Mouse (Mus musculus): ENCODE data around the gene Llgl2. TPM values are rescaled to one million over a fixed set of nuclear protein-coding genes. Genes with fewer than 3 reads are reported as not detected.

Llgl2 gene
- polyA plus RNA-seq, 1 experiment from 2014 or later, result 6.2 TPM

- Histone ChIP-seq H3K4me2 (ENCODE audit: low read depth, severe bottlenecking) (no peak overlapping the region), H3K9ac (ENCODE audit: low read length) (no peak overlapping the region), H3K27ac (replicated peaks; ENCODE audit: low read depth, low read length) (no peak overlapping the region; the same call in 1 of the 2 replicates), H3K4me1 (ENCODE audit: control insufficient read depth, insufficient read depth, low read length) (peaks cover 9% of the 10 kb centered on the region), H3K27me3 (ENCODE audit: control insufficient read depth, insufficient read depth, low read length) (no peaks in the 10 kb centered on the region), H3K36me3 (ENCODE audit: control insufficient read depth, insufficient read depth, low read length) (peaks cover 2% of the 10 kb centered on the region; the same call in 1 of the 2 replicates), H3K4me3 (ENCODE audit: low read depth, low read length) (no peak overlapping the region), H3K9me3 (ENCODE audit: control insufficient read depth, low read length) (no peaks in the 10 kb centered on the region)
- WGBS, result 73% methylated on average over 11 of the region's 11 CpGs
- ATAC-seq (ENCODE audit: insufficient number of reproducible peaks, low FRiP score, low TSS enrichment, low read depth), result no peak
- DNase-seq (ENCODE audit: low spot score), result no peak
Observed at GRCm38 (mm10) chr11:115903384-115904230, 79.8 kb downstream of the Llgl2 start.

- WGBS, result 79% methylated on average over 8 of the region's 8 CpGs
- ATAC-seq (ENCODE audit: insufficient number of reproducible peaks, low FRiP score, low TSS enrichment, low read depth), result no peak
- no peak overlapping the region for H3K4me3 ChIP-seq (ENCODE audit: low read depth, low read length)
- peaks cover 9% of the 10 kb centered on the region for H3K4me1 ChIP-seq (ENCODE audit: control insufficient read depth, insufficient read depth, low read length)
- no peak overlapping the region for H3K4me2 ChIP-seq (ENCODE audit: low read depth, severe bottlenecking)
- H3K27ac ChIP-seq (replicated peaks; ENCODE audit: low read depth, low read length), result no peak overlapping the region; the same call in 1 of the 2 replicates
- H3K9ac ChIP-seq (ENCODE audit: low read length), result no peak overlapping the region; the same call in 1 of the 2 replicates
- no peaks in the 10 kb centered on the region for H3K27me3 ChIP-seq (ENCODE audit: control insufficient read depth, insufficient read depth, low read length)
- DNase-seq (ENCODE audit: low spot score), result no peak
- H3K9me3 ChIP-seq (ENCODE audit: control insufficient read depth, low read length), result no peaks in the 10 kb centered on the region
- peaks cover 2% of the 10 kb centered on the region; the same call in 1 of the 2 replicates for H3K36me3 ChIP-seq (ENCODE audit: control insufficient read depth, insufficient read depth, low read length)
Observed at GRCm38 (mm10) chr11:115904231-115904955, 80.5 kb downstream of the Llgl2 start.

Small RNA genes lying within 50 kb of the gene (microRNA-seq; reads per million reads assigned to microRNA genes)
- gene Mir5621, result not detected

Other genes with a start within 250 kb of the Llgl2 start
- 111 and 122 TPM in 2 replicates for gene Mrps7, start 220.1 kb upstream of the Llgl2 start, polyA plus RNA-seq (2014; fragmentation: Nextera tagmentation; extraction: Ambion mirVana)
- gene Gga3, start 220.0 kb upstream of the Llgl2 start, polyA plus RNA-seq (2014; fragmentation: Nextera tagmentation; extraction: Ambion mirVana), result 21.3 and 26.5 TPM in 2 replicates
- 18.0 and 19.3 TPM in 2 replicates for gene Mif4gd, start 211.1 kb upstream of the Llgl2 start, polyA plus RNA-seq (2014; fragmentation: Nextera tagmentation; extraction: Ambion mirVana)
- gene Slc25a19, start 195.8 kb upstream of the Llgl2 start, polyA plus RNA-seq (2014; fragmentation: Nextera tagmentation; extraction: Ambion mirVana), result 30.3 and 32.6 TPM in 2 replicates
- 52.5 and 58.3 TPM in 2 replicates for gene Grb2, start 115.5 kb upstream of the Llgl2 start, polyA plus RNA-seq (2014; fragmentation: Nextera tagmentation; extraction: Ambion mirVana)
- gene Tmem94, start 58.6 kb upstream of the Llgl2 start, polyA plus RNA-seq (2014; fragmentation: Nextera tagmentation; extraction: Ambion mirVana), result 15.8 and 17.4 TPM in 2 replicates
- gene Caskin2, start 10.4 kb upstream of the Llgl2 start, polyA plus RNA-seq (2014; fragmentation: Nextera tagmentation; extraction: Ambion mirVana), result 16.2 and 16.5 TPM in 2 replicates
- 29.2 and 32.8 TPM in 2 replicates for gene Tsen54, start 9.3 kb upstream of the Llgl2 start, polyA plus RNA-seq (2014; fragmentation: Nextera tagmentation; extraction: Ambion mirVana)
- 0.11 TPM in 1 of 2 replicates, not detected in the other for gene Myo15b, start 34.4 kb downstream of the Llgl2 start, polyA plus RNA-seq (2014; fragmentation: Nextera tagmentation; extraction: Ambion mirVana)
- 1.3 and 2.0 TPM in 2 replicates for gene Smim5, start 75.9 kb downstream of the Llgl2 start, polyA plus RNA-seq (2014; fragmentation: Nextera tagmentation; extraction: Ambion mirVana)
- 0.31 and 0.52 TPM in 2 replicates for gene Smim6, start 88.0 kb downstream of the Llgl2 start, polyA plus RNA-seq (2014; fragmentation: Nextera tagmentation; extraction: Ambion mirVana)
- 50.7 and 56.2 TPM in 2 replicates for gene Sap30bp, start 109.2 kb downstream of the Llgl2 start, polyA plus RNA-seq (2014; fragmentation: Nextera tagmentation; extraction: Ambion mirVana)
- gene Recql5, start 109.4 kb downstream of the Llgl2 start, polyA plus RNA-seq (2014; fragmentation: Nextera tagmentation; extraction: Ambion mirVana), result 21.2 and 21.5 TPM in 2 replicates
- gene Itgb4, start 150.7 kb downstream of the Llgl2 start, polyA plus RNA-seq (2014; fragmentation: Nextera tagmentation; extraction: Ambion mirVana), result 1.0 and 1.5 TPM in 2 replicates
- 164 and 168 TPM in 2 replicates for gene Galk1, start 188.7 kb downstream of the Llgl2 start, polyA plus RNA-seq (2014; fragmentation: Nextera tagmentation; extraction: Ambion mirVana)
- 2,190 and 2,300 TPM in 2 replicates for gene H3f3b, start 203.9 kb downstream of the Llgl2 start, polyA plus RNA-seq (2014; fragmentation: Nextera tagmentation; extraction: Ambion mirVana)
- gene Unk, start 206.3 kb downstream of the Llgl2 start, polyA plus RNA-seq (2014; fragmentation: Nextera tagmentation; extraction: Ambion mirVana), result 34.6 and 37.0 TPM in 2 replicates